Mouse (Mus musculus): Measurements from ENCODE around the gene Fam117b.

DNA sequence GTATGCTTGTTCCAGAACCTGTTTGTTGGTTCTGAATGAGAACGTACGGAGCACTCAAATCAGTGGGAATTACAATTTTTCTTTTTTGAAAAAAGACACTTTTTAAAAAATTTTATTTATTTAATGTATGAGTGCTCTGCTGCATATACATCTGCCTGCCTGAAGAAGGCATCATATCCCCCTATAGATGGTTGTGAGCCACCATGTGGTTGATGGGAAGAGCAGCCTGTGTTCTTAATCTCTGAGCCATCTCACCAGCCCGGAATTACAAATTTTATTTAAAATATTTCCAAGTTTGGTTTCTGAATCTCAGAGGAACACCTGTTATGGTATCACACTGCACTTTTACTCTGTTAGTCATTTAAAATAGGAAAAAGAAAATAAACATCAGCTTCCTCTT is 38.8 kb upstream of the Fam117b start:
- peak in 1 of 2 experiments; percentile 36; a peak in 2 of 4 replicates for TF ChIP-seq CTCF (conservative IDR thresholded peaks at IDR 0.05 in 1 of 2, IDR thresholded peaks at IDR 0.05 in 1 of 2; ENCODE audit: low read depth in 2 of 2, low read length in 2 of 2)
- no peak for TF ChIP-seq POLR2A (IDR thresholded peaks at IDR 0.05; ENCODE audit: low read depth, low read length)
- no peak for TF ChIP-seq CHD1 (IDR thresholded peaks at IDR 0.05; ENCODE audit: low read depth, low read length)
- TF ChIP-seq MYC (IDR thresholded peaks at IDR 0.05; ENCODE audit: low read depth, low read length): no peak
- TF ChIP-seq NRF1 (IDR thresholded peaks at IDR 0.05; ENCODE audit: low read depth, low read length): no peak
- no peak for TF ChIP-seq MEF2A (IDR thresholded peaks at IDR 0.05; ENCODE audit: borderline replicate concordance, low read depth, low read length)
- no peak for TF ChIP-seq EP300 (IDR thresholded peaks at IDR 0.05; ENCODE audit: low read length)
- no peak for TF ChIP-seq RCOR1 (conservative IDR thresholded peaks at IDR 0.05; ENCODE audit: low read depth, low read length)
- TF ChIP-seq CHD2 (IDR thresholded peaks at IDR 0.05; ENCODE audit: low read length): no peak
- no peak for TF ChIP-seq KAT2A (IDR thresholded peaks at IDR 0.05; ENCODE audit: insufficient replicate concordance, low read length)
- TF ChIP-seq TCF12 (IDR thresholded peaks at IDR 0.05; ENCODE audit: low read depth, low read length): no peak
- no peak for TF ChIP-seq MAX (IDR thresholded peaks at IDR 0.05; ENCODE audit: low read length)
- TF ChIP-seq USF2 (conservative IDR thresholded peaks at IDR 0.05; ENCODE audit: low read depth, low read length): no peak
